Mouse (Mus musculus): ENCODE data around the gene Wfdc15a. TPM values are rescaled to one million over a fixed set of nuclear protein-coding genes. Genes with fewer than 3 reads are reported as not detected.
"Not testable (repeated sequence)": the region's sequence is repeated elsewhere in the genome, so short reads cannot be mapped to it uniquely, and the experiment has no call there.

Wfdc15a gene
- polyA plus RNA-seq (2015; fragmentation: Nextera tagmentation; extraction: Ambion mirVana), result not detected in 2 replicates

DNA sequence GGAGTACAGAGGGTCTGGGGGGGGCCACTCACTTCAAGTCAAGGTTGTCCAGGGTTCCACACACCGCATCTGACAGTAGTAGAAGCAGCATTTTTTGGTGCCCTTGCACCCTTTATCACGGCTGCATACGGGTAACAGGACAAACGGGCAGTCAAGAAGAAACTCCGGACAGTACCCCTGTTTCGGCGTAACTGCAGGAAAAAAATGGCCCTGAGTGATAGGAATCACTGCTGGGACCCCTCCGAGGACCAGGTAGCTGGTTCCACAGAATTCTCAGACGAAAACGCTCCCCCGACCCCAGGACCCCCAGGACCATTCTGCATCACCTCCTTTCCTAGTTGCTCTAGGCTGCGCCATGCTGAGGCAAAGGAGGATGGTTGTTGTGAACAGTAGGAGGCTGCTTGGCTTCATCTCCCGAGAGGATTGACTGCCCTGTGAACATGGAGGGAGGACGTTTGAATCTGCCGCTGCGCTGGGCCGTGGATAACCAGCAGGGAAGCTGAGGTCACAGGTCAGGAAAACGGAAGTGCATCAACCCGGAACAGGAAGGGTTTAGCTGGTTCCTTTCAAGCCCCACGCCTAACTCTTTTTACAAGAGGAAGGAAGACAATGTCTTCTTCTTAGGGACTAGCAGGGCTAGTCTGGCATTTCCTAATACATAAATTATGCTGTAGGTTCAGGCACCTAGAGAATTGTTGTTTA, at the start of gene Wfdc15a:
Gene Wfdc15a (minus strand): TSS at position 505 of the 702 bp plus-strand sequence.
- H3K4me3 ChIP-seq, result no peak within 1 kb of the TSS
- no peak within 1 kb of the TSS for H3K9ac ChIP-seq
- no peaks in the 10 kb centered on the region for H3K4me1 ChIP-seq
- no peak within 1 kb of the TSS for H3K4me2 ChIP-seq
- ATAC-seq (ENCODE audit: extremely low read depth, insufficient number of reproducible peaks, low FRiP score, low TSS enrichment), result no peak
- no peaks in the 10 kb centered on the region for H3K9me3 ChIP-seq
- no peaks in the 10 kb centered on the region for H3K27me3 ChIP-seq (replicated peaks)
- no peak within 1 kb of the TSS for H3K27ac ChIP-seq (replicated peaks)
- WGBS, result 75% methylated on average over 20 of the region's 20 CpGs
- H3K36me3 ChIP-seq, result no peaks in the 10 kb centered on the region

DNA sequence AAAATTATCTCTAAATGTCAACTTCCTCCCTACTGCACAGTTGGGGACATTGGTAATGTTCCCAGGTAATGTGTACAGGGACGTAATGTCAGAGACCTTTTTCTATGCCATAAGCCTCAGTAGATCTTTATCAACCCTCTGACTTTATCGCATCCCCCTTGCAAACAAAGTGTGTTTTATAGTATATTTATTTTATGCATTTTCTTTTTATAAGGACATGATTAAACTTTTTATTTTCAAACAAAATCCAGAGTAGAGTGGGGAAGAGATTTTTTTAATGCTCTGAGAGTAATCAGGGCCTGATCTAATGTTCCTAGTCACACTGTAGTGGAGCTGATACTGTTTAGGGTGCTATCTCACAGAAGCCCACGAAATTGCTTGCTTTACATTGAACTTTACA, 38.4 kb upstream of the Wfdc15a start, which contains the start of gene Svs2:
Gene Svs2 (minus strand): TSS at position 101 of the 400 bp plus-strand sequence.
- WGBS, result 80% methylated on average over 3 of the region's 3 CpGs
- ATAC-seq (ENCODE audit: extremely low read depth, insufficient number of reproducible peaks, low FRiP score, low TSS enrichment), result no peak
- H3K36me3 ChIP-seq, result no peaks in the 10 kb centered on the region
- no peaks in the 10 kb centered on the region for H3K27me3 ChIP-seq (replicated peaks)
- no peaks in the 10 kb centered on the region for H3K9me3 ChIP-seq
- no peak within 1 kb of the TSS for H3K4me2 ChIP-seq
- H3K9ac ChIP-seq, result no peak within 1 kb of the TSS
- peaks cover 5% of the 10 kb centered on the region; the same call in 1 of the 2 replicates for H3K4me1 ChIP-seq
- H3K4me3 ChIP-seq, result no peak within 1 kb of the TSS
- H3K27ac ChIP-seq (replicated peaks), result no peak within 1 kb of the TSS

DNA sequence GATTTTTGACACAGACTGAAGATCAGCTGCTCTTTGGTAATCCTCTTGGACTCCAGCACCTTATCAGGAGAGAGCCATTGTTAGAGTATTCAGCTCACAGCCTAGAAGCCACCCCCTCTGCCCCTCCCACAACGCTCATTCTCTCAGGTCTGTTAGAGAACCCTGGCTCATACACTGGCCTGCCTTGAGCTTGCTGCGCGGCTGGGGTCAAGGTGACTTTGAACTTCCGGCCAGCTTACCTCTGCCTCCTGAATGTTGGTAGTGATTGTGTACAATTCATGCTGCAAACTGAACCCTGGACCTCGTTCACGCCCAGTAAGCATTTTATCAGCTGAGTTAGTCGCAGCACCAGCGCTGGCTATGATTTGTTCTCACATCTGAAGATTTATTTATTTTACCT, 32.7 kb upstream of the Wfdc15a start:
- H3K4me1 ChIP-seq, result no peaks in the 10 kb centered on the region
- H3K9me3 ChIP-seq, result no peaks in the 10 kb centered on the region
- H3K4me3 ChIP-seq, result no peak overlapping the region
- no peaks in the 10 kb centered on the region for H3K36me3 ChIP-seq
- H3K4me2 ChIP-seq, result no peak overlapping the region
- no peak overlapping the region for H3K9ac ChIP-seq
- no peak for ATAC-seq (ENCODE audit: extremely low read depth, insufficient number of reproducible peaks, low FRiP score, low TSS enrichment)
- WGBS, result 75% methylated on average over 8 of the region's 8 CpGs
- no peaks in the 10 kb centered on the region for H3K27me3 ChIP-seq (replicated peaks)
- H3K27ac ChIP-seq (replicated peaks), result no peak overlapping the region

DNA sequence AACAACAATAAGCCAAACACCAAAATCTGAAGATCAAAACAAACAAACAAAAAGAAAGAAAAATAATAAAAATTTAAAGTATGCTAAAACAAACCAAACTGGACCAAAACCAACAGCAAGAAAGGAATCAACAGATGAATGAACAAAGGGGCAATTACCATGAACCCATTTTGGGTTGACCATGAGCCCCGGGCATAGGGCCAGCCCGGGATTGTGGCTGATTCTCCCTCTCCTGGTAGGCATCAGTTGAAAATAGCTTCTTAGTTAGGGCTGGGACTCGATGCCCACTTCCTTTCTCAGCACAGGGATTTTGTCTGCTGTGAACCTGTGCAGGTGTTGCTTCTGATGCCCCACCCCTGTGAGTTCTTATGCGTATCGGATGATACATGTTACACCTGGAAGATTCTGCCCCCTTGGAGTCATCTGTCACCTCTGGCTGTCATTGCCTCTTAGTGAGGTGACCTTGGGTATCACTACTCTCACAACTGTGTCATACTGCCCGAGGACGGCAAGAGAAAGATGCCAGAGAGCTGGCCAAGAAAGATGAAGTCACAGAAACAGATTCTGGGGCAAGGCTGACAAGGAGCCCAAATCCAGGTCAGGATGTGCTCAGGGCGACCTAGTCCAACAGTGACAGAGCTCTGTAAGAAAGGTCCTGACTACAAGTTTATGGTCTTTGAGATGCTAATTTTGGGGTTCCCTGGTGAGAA, 28.6 kb upstream of the Wfdc15a start:
- Histone ChIP-seq H3K4me2 (no peak overlapping the region), H3K9ac (no peak overlapping the region), H3K4me1 (no peaks in the 10 kb centered on the region), H3K27ac (replicated peaks) (no peak overlapping the region), H3K36me3 (no peaks in the 10 kb centered on the region), H3K27me3 (replicated peaks) (no peaks in the 10 kb centered on the region), H3K9me3 (no peaks in the 10 kb centered on the region), H3K4me3 (no peak overlapping the region)
- WGBS, result 68% methylated on average over 8 of the region's 8 CpGs
- no peak for ATAC-seq (ENCODE audit: extremely low read depth, insufficient number of reproducible peaks, low FRiP score, low TSS enrichment)

DNA sequence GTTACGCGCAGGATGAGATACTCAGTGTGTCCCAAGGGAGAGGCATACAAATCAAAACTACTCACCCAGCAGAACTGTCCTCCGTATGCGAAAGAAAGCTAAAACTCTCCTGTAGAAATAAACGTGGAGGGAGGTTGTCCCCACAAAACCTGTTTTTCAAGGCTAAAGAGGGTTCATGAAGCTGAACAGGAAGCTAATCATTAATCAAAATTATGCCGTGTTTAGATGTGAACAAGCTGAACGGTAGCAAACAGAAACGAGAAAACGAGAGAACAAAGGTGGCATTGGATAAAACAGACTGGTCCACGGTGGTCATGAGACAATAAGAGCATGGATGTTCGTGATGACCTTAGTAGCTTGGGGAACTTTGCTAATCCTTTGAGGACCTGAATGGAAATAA, 21.6 kb upstream of the Wfdc15a start, which contains the start of gene Wfdc15b:
Gene Wfdc15b (minus strand): TSS at position 139 of the 400 bp plus-strand sequence.
- Histone ChIP-seq H3K9me3 (no peaks in the 10 kb centered on the region), H3K4me2 (no peak within 1 kb of the TSS), H3K27me3 (replicated peaks) (no peaks in the 10 kb centered on the region), H3K36me3 (no peaks in the 10 kb centered on the region), H3K27ac (replicated peaks) (no peak within 1 kb of the TSS), H3K4me1 (no peaks in the 10 kb centered on the region), H3K9ac (no peak within 1 kb of the TSS), H3K4me3 (no peak within 1 kb of the TSS)
- ATAC-seq (ENCODE audit: extremely low read depth, insufficient number of reproducible peaks, low FRiP score, low TSS enrichment), result no peak
- 73% methylated on average over 11 of the region's 11 CpGs for WGBS

DNA sequence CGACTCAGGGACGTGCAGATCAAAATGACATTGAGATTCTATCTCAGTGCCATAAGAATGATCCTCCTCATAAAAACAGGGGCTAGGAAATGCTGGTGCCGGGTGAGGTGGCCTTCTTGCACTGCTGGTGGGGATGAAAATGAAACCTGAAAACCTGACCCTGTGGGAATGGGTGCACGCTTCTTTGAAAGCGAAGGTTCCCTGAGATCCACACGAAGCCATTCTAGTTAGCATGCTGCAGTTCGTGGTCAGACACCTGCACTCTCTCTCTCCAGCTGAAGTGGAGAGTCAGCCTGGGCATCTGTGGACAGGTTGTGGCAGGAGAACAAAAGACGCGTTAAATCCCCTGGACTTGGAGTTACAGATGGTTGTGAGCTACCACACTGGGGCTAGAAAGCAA, 19.4 kb upstream of the Wfdc15a start:
- 82% methylated on average over 9 of the region's 9 CpGs for WGBS

DNA sequence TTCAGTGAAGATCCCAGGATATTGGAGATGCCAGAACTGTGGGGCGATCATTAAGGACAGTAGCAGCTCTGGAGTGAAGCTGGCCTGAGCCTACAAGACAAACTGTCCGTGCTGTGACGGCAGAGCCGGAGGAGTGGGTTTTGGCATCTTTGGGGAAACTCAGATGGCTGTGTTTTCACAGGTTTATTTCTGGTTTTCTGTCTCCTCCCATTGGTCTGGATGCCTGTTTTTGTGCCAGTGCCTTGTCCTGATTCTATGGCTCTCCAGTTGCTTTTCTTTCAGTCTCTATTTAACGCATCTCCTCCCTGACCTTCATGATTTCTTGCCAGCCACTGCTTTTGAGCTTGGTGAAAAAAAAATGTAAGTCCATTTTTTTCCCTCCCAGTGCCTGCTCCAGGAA, 12.8 kb upstream of the Wfdc15a start:
- H3K4me1 ChIP-seq, result no peaks in the 10 kb centered on the region
- H3K4me3 ChIP-seq, result no peak overlapping the region
- H3K36me3 ChIP-seq, result no peaks in the 10 kb centered on the region
- no peak overlapping the region for H3K27ac ChIP-seq (replicated peaks)
- no peak for ATAC-seq (ENCODE audit: extremely low read depth, insufficient number of reproducible peaks, low FRiP score, low TSS enrichment)
- no peaks in the 10 kb centered on the region for H3K27me3 ChIP-seq (replicated peaks)
- 82% methylated on average over 5 of the region's 5 CpGs for WGBS
- H3K9ac ChIP-seq, result no peak overlapping the region
- no peaks in the 10 kb centered on the region for H3K9me3 ChIP-seq
- no peak overlapping the region for H3K4me2 ChIP-seq

More for the DNA sequence above, 19.4 kb upstream of the Wfdc15a start:
- H3K4me1 ChIP-seq, result no peaks in the 10 kb centered on the region
- no peak for ATAC-seq (ENCODE audit: extremely low read depth, insufficient number of reproducible peaks, low FRiP score, low TSS enrichment)
- no peaks in the 10 kb centered on the region for H3K36me3 ChIP-seq
- no peaks in the 10 kb centered on the region for H3K9me3 ChIP-seq
- no peak overlapping the region for H3K4me3 ChIP-seq
- H3K27me3 ChIP-seq (replicated peaks), result no peaks in the 10 kb centered on the region
- H3K4me2 ChIP-seq, result no peak overlapping the region
- H3K27ac ChIP-seq (replicated peaks), result no peak overlapping the region
- no peak overlapping the region for H3K9ac ChIP-seq

DNA sequence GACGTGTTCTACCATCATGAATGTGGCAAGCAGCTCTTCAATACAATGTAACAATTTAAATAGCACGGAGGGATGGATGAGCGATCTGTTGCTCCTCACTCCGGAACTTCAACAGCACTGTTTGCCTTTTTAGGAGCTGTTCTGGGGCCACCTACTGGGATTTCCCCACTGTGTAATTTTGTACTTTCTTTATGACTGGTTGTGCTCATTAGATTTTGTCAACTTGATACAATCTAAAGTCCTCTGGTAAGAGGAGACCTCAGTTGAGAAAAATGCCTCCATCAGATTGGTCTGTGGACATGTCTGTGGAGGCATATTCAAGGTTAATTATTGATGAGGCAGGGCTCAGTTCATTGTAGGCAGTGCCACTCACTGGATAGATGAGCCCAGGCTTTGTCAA, 11.0 kb upstream of the Wfdc15a start:
- H3K27me3 ChIP-seq (replicated peaks), result no peaks in the 10 kb centered on the region
- H3K4me3 ChIP-seq, result no peak overlapping the region
- H3K36me3 ChIP-seq, result no peaks in the 10 kb centered on the region
- no peaks in the 10 kb centered on the region for H3K4me1 ChIP-seq
- no peak for ATAC-seq (ENCODE audit: extremely low read depth, insufficient number of reproducible peaks, low FRiP score, low TSS enrichment)
- no peak overlapping the region for H3K27ac ChIP-seq (replicated peaks)
- no peak overlapping the region for H3K4me2 ChIP-seq
- WGBS, result 84% methylated on average over 4 of the region's 4 CpGs
- H3K9ac ChIP-seq, result no peak overlapping the region
- H3K9me3 ChIP-seq, result no peaks in the 10 kb centered on the region

DNA sequence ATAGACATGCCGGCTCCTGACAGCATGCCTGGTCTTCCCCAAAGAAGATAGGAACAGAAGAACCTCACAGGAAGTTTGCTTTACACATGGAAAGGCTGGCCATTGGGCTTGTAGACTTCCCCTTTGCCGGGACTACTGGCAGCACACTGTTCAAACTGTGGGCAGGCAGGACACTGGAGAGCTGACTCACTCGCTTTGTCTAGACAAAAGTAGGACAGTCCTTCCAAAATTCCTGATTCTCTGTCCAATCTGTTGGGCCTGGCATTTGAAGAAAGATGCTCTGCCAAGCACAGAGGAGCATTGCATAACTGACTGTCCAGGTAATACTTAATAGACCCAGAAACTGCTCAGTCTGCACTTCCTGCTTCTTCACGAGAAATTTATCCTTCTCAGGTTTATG, 6.7 kb upstream of the Wfdc15a start:
- no peak overlapping the region for H3K4me2 ChIP-seq
- ATAC-seq (ENCODE audit: extremely low read depth, insufficient number of reproducible peaks, low FRiP score, low TSS enrichment), result no peak
- H3K36me3 ChIP-seq, result no peaks in the 10 kb centered on the region
- H3K27me3 ChIP-seq (replicated peaks), result no peaks in the 10 kb centered on the region
- no peaks in the 10 kb centered on the region for H3K4me1 ChIP-seq
- WGBS, result 50% methylated on average over 4 of the region's 4 CpGs
- H3K27ac ChIP-seq (replicated peaks), result no peak overlapping the region
- H3K9me3 ChIP-seq, result no peaks in the 10 kb centered on the region
- H3K9ac ChIP-seq, result no peak overlapping the region
- H3K4me3 ChIP-seq, result no peak overlapping the region

DNA sequence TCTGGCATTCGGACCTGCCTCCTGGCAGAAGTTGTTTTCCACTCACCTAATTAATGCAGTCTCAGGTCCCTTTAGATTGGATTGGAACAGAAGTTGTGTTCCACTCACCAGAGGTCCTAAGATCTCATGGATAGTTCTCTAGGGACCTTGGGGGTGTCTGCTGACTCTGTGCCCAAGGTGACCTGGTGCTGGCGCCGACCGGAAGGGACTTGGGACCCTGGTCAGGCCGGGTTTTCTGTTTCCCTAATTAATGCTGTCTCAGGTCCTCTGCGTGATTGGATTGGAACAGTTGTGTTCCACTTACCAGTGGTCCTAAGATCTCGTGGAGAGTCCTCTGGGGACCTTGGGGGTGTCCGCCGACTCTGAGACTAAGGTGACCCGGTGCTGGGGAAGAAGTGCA, 6.1 kb upstream of the Wfdc15a start:
- WGBS, result 84% methylated on average over 10 of the region's 10 CpGs
- not testable (repeated sequence) for H3K36me3 ChIP-seq; H3K4me1 ChIP-seq; H3K27ac ChIP-seq (replicated peaks); H3K27me3 ChIP-seq (replicated peaks); ATAC-seq (ENCODE audit: extremely low read depth, insufficient number of reproducible peaks, low FRiP score, low TSS enrichment); H3K4me2 ChIP-seq; H3K9ac ChIP-seq; H3K9me3 ChIP-seq; H3K4me3 ChIP-seq

DNA sequence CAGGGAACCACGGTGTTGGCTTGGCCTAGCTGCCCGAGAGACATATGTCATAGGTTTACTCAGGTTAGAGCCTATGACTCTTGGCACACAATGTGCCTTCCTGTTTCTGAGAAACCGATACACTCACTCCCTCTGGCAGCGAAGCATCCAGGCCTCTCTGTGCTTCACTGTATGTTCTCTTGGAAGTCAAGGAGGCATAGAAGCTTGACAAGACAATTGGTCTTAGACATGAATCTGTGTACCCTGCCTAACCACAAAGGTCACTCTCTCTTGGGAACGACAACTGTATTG, 3.3 kb downstream of the Wfdc15a start:
- Histone ChIP-seq H3K9ac (no peak overlapping the region), H3K27me3 (replicated peaks) (no peaks in the 10 kb centered on the region)

More for the DNA sequence above, 3.3 kb downstream of the Wfdc15a start:
- Histone ChIP-seq H3K4me3 (no peak overlapping the region), H3K4me1 (no peaks in the 10 kb centered on the region), H3K4me2 (no peak overlapping the region), H3K9me3 (no peaks in the 10 kb centered on the region), H3K27ac (replicated peaks) (no peak overlapping the region), H3K36me3 (no peaks in the 10 kb centered on the region)
- WGBS, result 81% methylated on average over 5 of the region's 5 CpGs
- no peak for ATAC-seq (ENCODE audit: extremely low read depth, insufficient number of reproducible peaks, low FRiP score, low TSS enrichment)

All from heart, embryonic 13.5 days (tissue).